Comparison of ENCODE assay signal across 9 mouse cellular contexts in genomic region chr3:65319248-65320008, GRCm38 (mm10).
A peak's percentile ranks its signal among the peaks of the same experiment; 100 is the strongest.
DNase-seq lines count a peak whose midpoint lies in the region; ATAC-seq lines count a peak whose summit lies in the region.
"Had no signal": no experiment of that assay in that cellular context is flagged by ENCODE, and none has a peak within 500 bp of the region (broad histone marks: within the 10 kb centered on the region; RNA-seq: fewer than 3 reads in every experiment).

No protein-coding gene starts in this region.

- intact Hi-C loops in heart, postnatal 10 days (cut with DNase I) = loop anchor here (2.0 to 5.0 kb wide), 4 partner anchors 33 to 609 kb away; no protein-coding TSS in a partner anchor

- H3K9me3 ChIP-seq in heart, embryonic 12.5 days (replicated peaks) = no peaks in the 10 kb centered on the region
- no peaks in the 10 kb centered on the region for H3K9me3 ChIP-seq in limb, embryonic 10.5 days (replicated peaks)

- no peaks in the 10 kb centered on the region for H3K4me1 ChIP-seq in heart, embryonic 12.5 days (replicated peaks)
- H3K4me1 ChIP-seq in limb, embryonic 10.5 days = no peaks in the 10 kb centered on the region

- no peak overlapping the region for H3K4me2 ChIP-seq in heart, embryonic 12.5 days

- no peaks in the 10 kb centered on the region for H3K27me3 ChIP-seq in heart, embryonic 12.5 days (replicated peaks)
- no peaks in the 10 kb centered on the region for H3K27me3 ChIP-seq in limb, embryonic 10.5 days (ENCODE audit: low read depth, poor library complexity, severe bottlenecking)

- no peak for ATAC-seq in heart, embryonic 12.5 days (ENCODE audit: insufficient number of reproducible peaks, low FRiP score)

- H3K4me3 ChIP-seq in heart, embryonic 12.5 days = no peak overlapping the region
- no peak overlapping the region for H3K4me3 ChIP-seq in limb, embryonic 10.5 days

- H3K9ac ChIP-seq in heart, embryonic 12.5 days = no peak overlapping the region

- WGBS in heart, embryonic 12.5 days = 68% methylated on average over 7 of the region's 7 CpGs
- 72% methylated on average over 7 of the region's 7 CpGs for WGBS in limb, embryonic 10.5 days

- no peak overlapping the region for H3K27ac ChIP-seq in heart, embryonic 12.5 days (ENCODE audit: poor library complexity, severe bottlenecking)
- no peak overlapping the region for H3K27ac ChIP-seq in limb, embryonic 10.5 days
- H3K27ac ChIP-seq: macrophage had no signal

- DNase-seq in heart, postnatal 10 days = peak; percentile 23 to 27
- DNase-seq in right cerebral cortex, postnatal 14 days = peak; percentile 17
- no peak for DNase-seq in right cerebral cortex, postnatal 25 days
- peak; percentile 48 for DNase-seq in embryo, embryonic 10.5 days (ENCODE audit: low spot score)
- DNase-seq in retina, postnatal 1 day = peak; percentile 23
- no peak for DNase-seq in yolk sac, embryonic 10.5 days (ENCODE audit: low spot score)
- no peak for DNase-seq in limb, embryonic 10.5 days (ENCODE audit: low spot score)

- H3K36me3 ChIP-seq in heart, embryonic 12.5 days = no peaks in the 10 kb centered on the region
- H3K36me3 ChIP-seq in limb, embryonic 10.5 days = no peaks in the 10 kb centered on the region

Comparison
In these comparisons a context has a peak if more than half of its experiments do, and no peak if none do; other contexts are left out.
1. DNase-seq: peak in heart, postnatal 10 days (2 of 2), right cerebral cortex, postnatal 14 days (single experiment), embryo, embryonic 10.5 days (single experiment) and retina, postnatal 1 day (single experiment); none in right cerebral cortex, postnatal 25 days (single experiment), yolk sac, embryonic 10.5 days (single experiment) and limb, embryonic 10.5 days (single experiment).